Mouse (Mus musculus) neural tube, embryonic 14.5 days (tissue): ENCODE data around the gene Nanog. TPM values are rescaled to one million over a fixed set of nuclear protein-coding genes. Genes with fewer than 3 reads are reported as not detected.

Source experiments
- ATAC-seq: fragments of 200-750 bp; cut with Nextera tagmentation; 2 replicates; pipeline ENCODE4 v1.8.0; 2017; ENCODE audit warnings: low read depth, mild to moderate bottlenecking, moderate TSS enrichment, moderate library complexity
- H3K27ac ChIP-seq: fragments of 300-500 bp; sonication (generic); 2 replicates; pipeline ENCODE4 v1.5.1; 2014; ENCODE audit warnings: low read depth, mild to moderate bottlenecking, control low read depth, low read length, moderate library complexity, mixed read lengths
- H3K27me3 ChIP-seq: fragments of 300-500 bp; sonication (generic); 2 replicates; pipeline ENCODE4 v1.6.1; 2014; ENCODE audit warnings: low read length; ENCODE audit not compliant: control insufficient read depth, insufficient read depth
- H3K36me3 ChIP-seq: fragments of 300-500 bp; sonication (generic); 2 replicates; pipeline ENCODE4 v1.6.1; 2014; ENCODE audit warnings: low read length, mixed read lengths; ENCODE audit not compliant: control insufficient read depth, insufficient read depth
- H3K4me1 ChIP-seq: fragments of 300-500 bp; sonication (generic); 2 replicates; pipeline ENCODE4 v1.6.1; 2014; ENCODE audit warnings: low read length; ENCODE audit not compliant: control insufficient read depth, insufficient read depth
- H3K4me2 ChIP-seq: fragments of 300-500 bp; sonication (generic); 2 replicates; pipeline ENCODE4 v1.6.1; 2014; ENCODE audit warnings: mild to moderate bottlenecking, low read depth, low read length, control low read depth
- H3K4me3 ChIP-seq: fragments of 300-500 bp; sonication (generic); 2 replicates; pipeline ENCODE4 v1.5.1; 2014; ENCODE audit warnings: low read depth, low read length, control low read depth, mixed read lengths
- H3K9ac ChIP-seq: fragments of 300-500 bp; sonication (generic); replicated peaks from 2 replicates; pipeline ENCODE4 v1.6.1; 2014; ENCODE audit warnings: low read depth, mild to moderate bottlenecking, control low read depth, low read length, mixed read lengths
- H3K9me3 ChIP-seq: fragments of 300-500 bp; sonication (generic); 2 replicates; pipeline ENCODE4 v1.6.1; 2016; ENCODE audit warnings: low read length; ENCODE audit not compliant: control insufficient read depth
- WGBS: fragments of 180-500 bp; shearing (Covaris S2); extraction: QIAGEN DNeasy Blood & Tissue Kit; methylation state at CpG from one replicate; pipeline ENCODE4 v1.1.7; 2014; 5-methylcytosine and 5-hydroxymethylcytosine counted together
- polyA plus RNA-seq: library from polyadenylated mRNA; unstranded; fragments of >200 nt; fragmentation: Nextera tagmentation; extraction: Ambion mirVana; gene quantifications from 2 replicates; pipeline ENCODE4 v1.2.1, GENCODE M21; 2014

Gene Nanog
- polyA plus RNA-seq, 1 experiment from 2014 or later, result 0.29 TPM

GRCm38 (mm10) chr6:122668823-122669222 lies 38.5 kb upstream of the Nanog start:
- no peak overlapping the region for H3K9ac ChIP-seq
- H3K27me3 ChIP-seq, result no peaks in the 10 kb centered on the region
- no peaks in the 10 kb centered on the region for H3K36me3 ChIP-seq
- H3K4me3 ChIP-seq, result no peak overlapping the region
- H3K27ac ChIP-seq, result no peak overlapping the region
- WGBS, result 74% methylated on average over 5 of the region's 5 CpGs
- ATAC-seq, result no peak
- no peak overlapping the region for H3K4me2 ChIP-seq
- H3K4me1 ChIP-seq, result no peaks in the 10 kb centered on the region
- H3K9me3 ChIP-seq, result no peaks in the 10 kb centered on the region

- Histone ChIP-seq H3K4me1 (no peaks in the 10 kb centered on the region), H3K9ac (peak overlapping the region; percentile 28), H3K27ac (no peak overlapping the region), H3K9me3 (no peaks in the 10 kb centered on the region), H3K36me3 (no peaks in the 10 kb centered on the region), H3K4me3 (peak overlapping the region; percentile 36), H3K4me2 (peak overlapping the region; percentile 55), H3K27me3 (no peaks in the 10 kb centered on the region)
- peak; percentile 95 for ATAC-seq
- WGBS, result 8% methylated on average over 19 of the region's 19 CpGs
These were observed 37.7 kb upstream of the Nanog start for GRCm38 (mm10) chr6:122669406-122670200.

GRCm38 (mm10) chr6:122670201-122670551 lies 37.1 kb upstream of the Nanog start:
- Histone ChIP-seq H3K27me3 (no peaks in the 10 kb centered on the region), H3K9me3 (no peaks in the 10 kb centered on the region), H3K4me2 (peak overlapping the region; percentile 55), H3K4me3 (peak overlapping the region; percentile 36), H3K27ac (no peak overlapping the region), H3K9ac (peak overlapping the region; percentile 28), H3K4me1 (no peaks in the 10 kb centered on the region), H3K36me3 (no peaks in the 10 kb centered on the region)
- peak; percentile 18; the same call in 1 of the 2 replicates for ATAC-seq
- WGBS, result 26% methylated on average over 10 of the region's 10 CpGs

GRCm38 (mm10) chr6:122670841-122671240 lies 36.4 kb upstream of the Nanog start:
- Histone ChIP-seq H3K4me3 (no peak overlapping the region), H3K36me3 (no peaks in the 10 kb centered on the region), H3K27ac (no peak overlapping the region), H3K27me3 (no peaks in the 10 kb centered on the region), H3K9ac (no peak overlapping the region), H3K9me3 (no peaks in the 10 kb centered on the region), H3K4me1 (no peaks in the 10 kb centered on the region), H3K4me2 (no peak overlapping the region)
- ATAC-seq, result no peak
- 95% methylated on average over 4 of the region's 4 CpGs for WGBS

- Histone ChIP-seq H3K4me3 (no peak overlapping the region), H3K36me3 (no peaks in the 10 kb centered on the region)
These were observed 34.5 kb upstream of the Nanog start for GRCm38 (mm10) chr6:122672746-122673145.

GRCm38 (mm10) chr6:122682646-122683045 lies 24.6 kb upstream of the Nanog start:
- WGBS, result 94% methylated on average over 3 of the region's 3 CpGs
- no peaks in the 10 kb centered on the region for H3K9me3 ChIP-seq
- H3K4me3 ChIP-seq, result no peak overlapping the region
- no peak overlapping the region for H3K9ac ChIP-seq
- no peaks in the 10 kb centered on the region for H3K27me3 ChIP-seq
- no peak for ATAC-seq
- H3K4me1 ChIP-seq, result no peaks in the 10 kb centered on the region
- no peak overlapping the region for H3K4me2 ChIP-seq
- H3K27ac ChIP-seq, result no peak overlapping the region
- H3K36me3 ChIP-seq, result no peaks in the 10 kb centered on the region

More at GRCm38 (mm10) chr6:122672746-122673145, 34.5 kb upstream of the Nanog start:
- Histone ChIP-seq H3K27me3 (no peaks in the 10 kb centered on the region), H3K9me3 (no peaks in the 10 kb centered on the region), H3K27ac (no peak overlapping the region), H3K4me2 (no peak overlapping the region), H3K4me1 (no peaks in the 10 kb centered on the region), H3K9ac (no peak overlapping the region)
- no peak for ATAC-seq
- WGBS, result 67% methylated on average over 8 of the region's 8 CpGs

- Histone ChIP-seq H3K27ac (no peak overlapping the region), H3K27me3 (no peaks in the 10 kb centered on the region), H3K9me3 (no peaks in the 10 kb centered on the region), H3K4me1 (no peaks in the 10 kb centered on the region), H3K36me3 (no peaks in the 10 kb centered on the region), H3K4me2 (no peak overlapping the region), H3K4me3 (no peak overlapping the region), H3K9ac (no peak overlapping the region)
- no peak for ATAC-seq
- 95% methylated on average over 13 of the region's 13 CpGs for WGBS
These were observed 20.6 kb upstream of the Nanog start for GRCm38 (mm10) chr6:122686709-122687108.

- ATAC-seq, result no peak
- no peaks in the 10 kb centered on the region for H3K27me3 ChIP-seq
- no peak overlapping the region for H3K27ac ChIP-seq
- H3K4me3 ChIP-seq, result no peak overlapping the region
- WGBS, result 83% methylated on average over 6 of the region's 6 CpGs
- H3K4me2 ChIP-seq, result no peak overlapping the region
- H3K36me3 ChIP-seq, result no peaks in the 10 kb centered on the region
- no peaks in the 10 kb centered on the region for H3K4me1 ChIP-seq
- no peak overlapping the region for H3K9ac ChIP-seq
- no peaks in the 10 kb centered on the region for H3K9me3 ChIP-seq
These were observed 17.8 kb upstream of the Nanog start for GRCm38 (mm10) chr6:122689411-122690055.

- H3K4me1 ChIP-seq, result no peaks in the 10 kb centered on the region
- 91% methylated on average over 5 of the region's 5 CpGs for WGBS
- H3K36me3 ChIP-seq, result no peaks in the 10 kb centered on the region
- H3K27ac ChIP-seq, result no peak overlapping the region
- no peak overlapping the region for H3K9ac ChIP-seq
- H3K4me3 ChIP-seq, result no peak overlapping the region
- H3K4me2 ChIP-seq, result no peak overlapping the region
- no peak for ATAC-seq
- H3K9me3 ChIP-seq, result no peaks in the 10 kb centered on the region
- H3K27me3 ChIP-seq, result no peaks in the 10 kb centered on the region
These were observed 17.2 kb upstream of the Nanog start for GRCm38 (mm10) chr6:122690082-122690481.
